Mouse (Mus musculus): ENCODE data around the gene Wnt4.

GRCm38 (mm10) chr4:137313511-137313910 is 36.2 kb downstream of the Wnt4 start:
- no peak for TF ChIP-seq CTCF (IDR thresholded peaks at IDR 0.05; ENCODE audit: low read depth, low read length)
- TF ChIP-seq POLR2A (IDR thresholded peaks at IDR 0.05; ENCODE audit: insufficient read depth, low read length) = no peak
- no peak for TF ChIP-seq EP300 (IDR thresholded peaks at IDR 0.05; ENCODE audit: insufficient read depth, low read depth, low read length)

Data from ES-Bruce4 (cell line).